Mouse (Mus musculus) olfactory bulb, adult 2 months (tissue): ENCODE measurements around the gene Hoxa5. TPM values are rescaled to one million over a fixed set of nuclear protein-coding genes. Genes with fewer than 3 reads are reported as not detected.

Source experiments
- H3K27ac ChIP-seq: fragments of 200-500 bp; 2 replicates; pipeline ENCODE4 v1.5.1; 2012; ENCODE audit warnings: low read depth, low read length; ENCODE audit not compliant: insufficient read depth
- H3K4me1 ChIP-seq: fragments of 200-500 bp; 2 replicates; pipeline ENCODE4 v1.6.1; 2012; ENCODE audit warnings: low read length; ENCODE audit not compliant: control insufficient read depth, insufficient read depth
- H3K4me3 ChIP-seq: fragments of 200-500 bp; 2 replicates; pipeline ENCODE4 v1.5.1; 2012; ENCODE audit warnings: mild to moderate bottlenecking, low read depth, low read length, moderate library complexity; ENCODE audit not compliant: insufficient read depth
- CTCF ChIP-seq: fragments of 200-500 bp; IDR thresholded peaks from 2 replicates; pipeline ENCODE4 v1.5.1; 2012; ENCODE audit warnings: low read depth, mild to moderate bottlenecking, low read length, moderate library complexity; ENCODE audit not compliant: insufficient read depth
- POLR2A ChIP-seq: fragments of 200-500 bp; IDR thresholded peaks from 2 replicates; pipeline ENCODE4 v1.6.1; 2012; ENCODE audit warnings: mild to moderate bottlenecking, low read depth, low read length, moderate library complexity; ENCODE audit not compliant: insufficient read depth
- WGBS: fragments of 180-500 bp; shearing (Covaris S2); methylation state at CpG from one replicate; pipeline ENCODE4 v1.1.7; 2018; 5-methylcytosine and 5-hydroxymethylcytosine counted together
- polyA plus RNA-seq: library from polyadenylated mRNA; stranded (reverse); fragments of >200 nt; gene quantifications from 2 replicates; pipeline ENCODE4 v1.2.4, GENCODE M21; 2012; ENCODE audit warnings: low replicate concordance; ENCODE audit not compliant: missing spikeins, insufficient read depth, insufficient read length

The Hoxa5 gene
- polyA plus RNA-seq, 1 experiment, result not detected

DNA sequence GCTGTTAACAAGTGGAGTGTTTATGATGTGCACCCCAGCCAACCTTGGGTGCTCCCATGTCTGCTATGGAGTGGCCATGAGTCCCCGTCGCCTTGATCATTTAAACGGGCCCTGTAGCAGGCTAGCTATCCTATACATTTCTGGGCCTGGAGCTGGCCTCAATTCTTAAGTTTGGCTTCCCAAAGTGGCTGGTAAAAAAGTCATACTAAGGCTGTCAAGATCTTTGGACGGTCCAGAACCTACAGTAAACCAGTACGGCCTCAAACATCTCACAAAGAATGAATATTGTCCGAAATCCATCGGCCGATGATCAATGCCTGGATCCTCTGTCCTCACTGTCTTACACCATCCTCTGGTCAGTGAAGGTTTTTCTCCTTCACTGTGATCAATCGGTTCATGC is 30.9 kb upstream of the Hoxa5 start:
- Histone ChIP-seq H3K4me3 (no peak overlapping the region), H3K4me1 (no peaks in the 10 kb centered on the region)
- WGBS, result 33% methylated on average over 9 of the region's 9 CpGs

DNA sequence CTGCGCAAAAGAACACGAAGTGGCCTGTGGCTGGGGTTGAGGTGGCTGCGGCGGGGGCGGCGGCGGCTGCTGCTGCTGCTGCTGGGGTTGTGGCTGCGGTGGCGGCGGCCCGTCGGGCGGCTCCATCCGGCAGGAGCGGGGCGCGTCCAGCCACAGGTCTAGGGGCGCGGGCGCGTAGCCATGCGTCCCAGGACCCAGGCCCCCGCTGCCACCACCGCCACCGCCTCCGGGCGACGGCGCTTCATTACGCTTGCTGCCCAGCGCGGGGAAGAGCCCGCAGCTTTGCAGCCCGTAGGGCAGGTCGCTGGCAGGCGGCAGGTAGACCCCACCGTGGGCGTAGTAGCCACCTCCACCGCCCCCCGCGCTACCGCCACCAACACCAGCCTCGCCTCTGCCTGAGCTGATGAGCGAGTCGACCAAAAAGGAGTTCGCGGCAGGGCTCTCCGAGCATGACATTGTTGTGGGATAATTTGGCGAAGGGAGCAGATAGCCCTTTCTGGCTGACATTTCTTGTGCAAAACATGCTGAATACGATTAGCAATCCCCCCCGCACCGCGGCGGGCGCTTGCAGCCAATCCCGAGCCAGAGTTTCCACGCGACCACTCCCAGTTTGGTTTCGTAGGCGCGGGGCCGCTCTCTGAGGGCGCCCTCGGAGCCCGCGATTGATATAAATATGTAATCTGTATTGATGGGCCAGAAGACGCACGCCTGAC is 30.2 kb upstream of the Hoxa5 start:
- TF ChIP-seq POLR2A (no peak), CTCF (no peak)
- Histone ChIP-seq H3K4me1 (no peaks in the 10 kb centered on the region), H3K27ac (no peak overlapping the region), H3K4me3 (no peak overlapping the region)
- 2% methylated on average over 64 of the region's 68 CpGs for WGBS

More for the DNA sequence above, 30.9 kb upstream of the Hoxa5 start:
- TF ChIP-seq CTCF (no peak), POLR2A (no peak)
- H3K27ac ChIP-seq, result no peak overlapping the region

DNA sequence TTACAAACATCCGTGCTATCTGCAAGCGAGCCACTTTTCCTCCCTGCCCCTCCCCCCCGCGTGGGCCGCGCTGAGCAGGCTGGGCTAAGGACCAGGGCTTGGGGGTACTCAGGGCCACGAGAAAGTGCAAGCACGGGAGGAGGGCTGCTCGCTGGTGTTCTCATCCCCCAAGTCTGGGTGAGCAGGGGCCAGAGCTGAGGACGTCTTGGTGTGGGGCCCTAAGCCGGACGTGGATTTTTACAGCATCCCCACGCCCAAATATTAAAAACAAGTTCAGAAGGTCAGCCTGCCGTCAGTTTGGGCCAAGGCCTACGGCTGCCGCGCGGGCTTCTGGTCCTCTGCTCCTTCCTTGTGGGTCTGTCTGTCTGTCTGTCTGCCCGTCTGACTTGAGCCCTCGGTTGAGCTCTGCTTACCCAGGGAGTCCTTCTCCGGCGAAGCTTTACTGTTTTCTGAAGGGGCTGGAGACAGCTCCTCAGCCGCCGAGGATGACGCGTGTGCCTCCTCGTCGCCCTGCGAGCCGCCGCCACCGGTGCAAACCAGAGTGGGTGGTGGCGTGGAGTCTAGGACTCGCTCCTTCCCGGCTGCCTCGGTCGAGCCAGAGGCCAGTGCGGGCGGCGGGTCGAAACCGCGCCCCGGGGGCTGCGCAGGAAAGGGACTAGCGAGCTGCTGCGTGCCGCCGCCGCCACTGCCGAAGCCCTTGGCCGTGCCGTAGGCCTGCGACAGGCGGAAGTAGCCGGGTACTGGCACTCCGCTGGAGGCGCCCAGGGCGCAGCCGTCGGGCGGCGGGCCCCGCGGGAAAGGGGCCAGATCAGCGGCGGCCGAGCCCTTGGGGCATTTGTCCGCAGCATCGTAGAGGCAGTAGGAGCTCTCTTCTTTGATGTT is 29.4 kb upstream of the Hoxa5 start:
- no peak for TF ChIP-seq POLR2A
- no peak for TF ChIP-seq CTCF
- 2% methylated on average over 70 of the region's 70 CpGs for WGBS
- H3K4me3 ChIP-seq, result no peak overlapping the region
- H3K27ac ChIP-seq, result no peak overlapping the region
- no peaks in the 10 kb centered on the region for H3K4me1 ChIP-seq

DNA sequence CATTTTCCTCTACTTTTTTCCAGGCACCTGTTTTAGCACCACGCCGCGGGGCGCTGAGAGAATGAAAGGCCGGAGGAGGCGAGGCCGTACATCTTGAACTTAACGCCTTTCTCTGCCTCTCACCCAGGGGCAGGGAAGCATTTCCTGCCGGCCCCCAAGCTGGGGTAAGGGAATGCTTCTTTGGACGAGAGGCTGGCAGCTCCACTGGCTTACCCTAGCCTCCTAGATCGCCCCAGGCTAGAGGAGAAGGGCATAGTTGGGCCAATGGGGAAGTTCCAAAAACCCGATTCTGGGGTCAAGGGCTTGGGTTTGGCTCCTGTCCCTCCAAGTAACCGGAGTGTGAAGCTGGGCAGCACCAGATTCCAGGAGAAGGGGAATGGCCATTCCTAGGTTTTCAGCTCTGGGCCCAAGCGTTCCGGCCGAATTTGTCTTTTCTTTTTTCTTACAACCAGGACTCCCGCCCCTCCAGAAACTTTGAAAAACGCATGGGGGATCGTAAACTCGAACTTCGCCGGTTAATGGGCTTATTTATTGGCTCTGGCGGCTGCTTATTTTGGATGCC is 28.7 kb upstream of the Hoxa5 start:
- no peak for TF ChIP-seq POLR2A
- no peak for TF ChIP-seq CTCF
- Histone ChIP-seq H3K4me1 (no peaks in the 10 kb centered on the region), H3K27ac (no peak overlapping the region), H3K4me3 (no peak overlapping the region)
- 3% methylated on average over 23 of the region's 23 CpGs for WGBS

DNA sequence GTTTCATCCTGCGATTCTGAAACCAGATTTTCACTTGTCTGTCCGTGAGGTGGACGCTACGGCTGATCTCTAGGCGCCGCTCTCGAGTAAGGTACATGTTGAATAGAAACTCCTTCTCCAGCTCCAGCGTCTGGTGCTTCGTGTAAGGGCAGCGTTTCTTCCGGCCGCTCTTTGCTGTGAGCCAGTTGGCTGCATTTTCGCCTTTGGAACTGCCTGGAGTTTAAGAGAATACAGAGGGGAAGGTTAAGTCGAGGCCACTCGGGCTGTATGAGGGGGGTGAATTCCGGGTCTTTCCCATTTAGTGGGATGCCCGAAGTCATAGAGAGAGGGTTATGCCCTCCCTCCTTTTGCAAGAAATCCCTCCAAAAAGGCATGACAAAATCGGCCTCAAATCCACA is 28.2 kb upstream of the Hoxa5 start:
- TF ChIP-seq CTCF (no peak), POLR2A (no peak)
- H3K27ac ChIP-seq, result no peak overlapping the region
- no peaks in the 10 kb centered on the region for H3K4me1 ChIP-seq
- H3K4me3 ChIP-seq, result no peak overlapping the region
- WGBS, result 1% methylated on average over 18 of the region's 18 CpGs

DNA sequence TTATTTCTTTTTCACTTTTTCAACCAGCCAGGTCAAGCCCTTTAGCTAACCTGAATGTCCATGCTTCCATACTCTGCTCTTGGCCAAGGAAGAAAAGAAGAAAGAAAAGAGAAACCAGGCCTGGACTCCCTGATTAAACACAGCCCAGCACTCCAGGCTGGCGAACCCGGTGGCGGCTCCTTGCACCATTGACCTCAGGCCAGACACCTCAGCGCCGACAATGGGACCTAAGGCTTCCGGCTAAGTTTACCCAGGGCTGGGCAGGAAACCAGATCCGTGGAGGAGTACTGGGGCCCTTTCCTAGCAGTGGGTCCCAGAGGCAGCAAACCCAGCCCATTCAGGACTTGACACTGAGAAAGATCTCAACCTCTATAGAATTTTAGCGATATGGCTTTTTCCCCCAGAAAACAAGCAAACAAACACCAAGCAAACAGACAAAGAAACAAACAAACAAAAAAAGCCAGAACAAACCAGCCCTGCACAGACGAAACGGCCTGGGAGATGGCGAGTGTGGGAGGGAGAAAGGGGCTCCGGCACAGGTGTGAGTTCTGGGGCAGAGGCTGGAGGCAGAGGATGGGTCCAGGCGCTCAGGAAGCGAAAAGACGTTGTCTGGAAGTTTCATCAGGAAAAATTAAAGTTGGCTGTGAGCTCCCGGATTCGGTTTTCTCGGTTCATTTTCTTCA is 27.6 kb upstream of the Hoxa5 start:
- H3K27ac ChIP-seq, result no peak overlapping the region
- H3K4me1 ChIP-seq, result no peaks in the 10 kb centered on the region
- no peak overlapping the region for H3K4me3 ChIP-seq
- 4% methylated on average over 18 of the region's 18 CpGs for WGBS
- TF ChIP-seq POLR2A (no peak), CTCF (no peak)

DNA sequence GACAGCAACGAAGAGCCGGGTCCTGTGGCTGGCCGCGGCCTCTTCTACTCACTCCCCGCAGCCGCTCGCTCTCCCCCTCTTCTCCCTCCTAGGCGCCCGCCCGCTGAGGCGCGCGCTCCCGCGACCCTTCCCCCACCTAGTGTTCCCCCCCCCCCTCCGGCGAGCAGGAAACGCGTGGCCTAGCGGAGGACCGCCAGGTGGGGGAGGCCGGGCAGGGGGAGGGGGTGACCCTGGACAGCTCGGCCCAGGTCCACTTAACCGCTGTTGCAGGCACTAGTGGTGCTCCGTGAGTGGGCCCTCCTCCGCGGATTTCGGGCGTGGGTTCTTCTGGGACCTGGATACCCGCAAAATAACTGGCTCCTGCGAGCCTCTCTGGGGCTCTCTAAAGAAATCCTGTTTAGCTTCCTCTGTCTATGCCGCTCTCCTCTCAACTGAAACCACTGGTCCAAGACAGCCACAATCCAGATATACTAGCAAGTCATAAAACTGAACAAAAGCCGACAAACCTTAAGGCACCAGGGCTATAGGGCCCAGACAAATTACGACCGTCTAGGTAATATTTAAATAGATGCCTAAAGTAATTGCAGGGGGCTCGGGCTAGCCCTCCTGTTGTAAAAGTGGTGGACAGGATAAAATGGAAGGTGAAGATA is 26.3 kb upstream of the Hoxa5 start, which contains the start of gene Hoxa9:
Gene Hoxa9, minus strand, starts transcription at position 574 of the 650 bp plus-strand sequence.
- no peak within 1 kb of the TSS for H3K4me3 ChIP-seq
- 2% methylated on average over 25 of the region's 36 CpGs for WGBS
- no peaks in the 10 kb centered on the region for H3K4me1 ChIP-seq
- TF ChIP-seq CTCF, result no peak
- no peak for TF ChIP-seq POLR2A
- H3K27ac ChIP-seq, result no peak within 1 kb of the TSS
